In genomic region chr13:45582294-45582693, GRCm38 (mm10) we compare ENCODE assay signal across 12 mouse cellular contexts.
DNase-seq lines count a peak whose midpoint lies in the region; ATAC-seq and TF ChIP-seq lines count a peak whose summit lies in the region.
"Had no signal": no experiment of that assay in that cellular context is flagged by ENCODE, and none has a peak within 500 bp of the region (broad histone marks: within the 10 kb centered on the region; RNA-seq: fewer than 3 reads in every experiment).

No protein-coding gene starts in this region.

- no peak overlapping the region for H3K4me2 ChIP-seq in lung, embryonic 14.5 days
- H3K4me2 ChIP-seq in lung, postnatal 0 days (replicated peaks; ENCODE audit: low read depth, low read length) = no peak overlapping the region
- H3K4me2 ChIP-seq in limb, embryonic 12.5 days = peak overlapping the region; percentile 32

- TF ChIP-seq CTCF in lung, embryonic 14.5 days (IDR thresholded peaks at IDR 0.05; ENCODE audit: low read depth) = no peak
- TF ChIP-seq CTCF in lung, postnatal 0 days (IDR thresholded peaks at IDR 0.05) = no peak

- no peaks in the 10 kb centered on the region for H3K9me3 ChIP-seq in lung, embryonic 14.5 days (ENCODE audit: low read depth, low read length)
- H3K9me3 ChIP-seq in lung, postnatal 0 days (ENCODE audit: low read length) = no peaks in the 10 kb centered on the region
- no peaks in the 10 kb centered on the region for H3K9me3 ChIP-seq in embryonic facial prominence, embryonic 10.5 days
- H3K9me3 ChIP-seq in limb, embryonic 12.5 days = no peaks in the 10 kb centered on the region

- H3K4me3 ChIP-seq in lung, embryonic 14.5 days (ENCODE audit: low read depth, low read length) = no peak overlapping the region
- no peak overlapping the region for H3K4me3 ChIP-seq in lung, postnatal 0 days (ENCODE audit: low read depth, low read length)
- H3K4me3 ChIP-seq in embryonic facial prominence, embryonic 10.5 days = no peak overlapping the region
- H3K4me3 ChIP-seq in limb, embryonic 12.5 days (replicated peaks) = no peak overlapping the region
- H3K4me3 ChIP-seq: heart, adult 2 months had no signal

- no peak for TF ChIP-seq EP300 in lung, postnatal 0 days (IDR thresholded peaks at IDR 0.05)

- no peak overlapping the region for H3K27ac ChIP-seq in lung, embryonic 14.5 days (ENCODE audit: low read depth)
- H3K27ac ChIP-seq in lung, postnatal 0 days (ENCODE audit: low read length) = no peak overlapping the region
- H3K27ac ChIP-seq in embryonic facial prominence, embryonic 10.5 days (replicated peaks) = no peak overlapping the region
- H3K27ac ChIP-seq in limb, embryonic 12.5 days = peak overlapping the region; percentile 53
- H3K27ac ChIP-seq: heart, adult 2 months had no signal

- H3K9ac ChIP-seq in lung, embryonic 14.5 days = no peak overlapping the region
- no peak overlapping the region for H3K9ac ChIP-seq in lung, postnatal 0 days (replicated peaks; ENCODE audit: low read depth)
- H3K9ac ChIP-seq in limb, embryonic 12.5 days (replicated peaks) = no peak overlapping the region

- ATAC-seq in lung, embryonic 14.5 days (ENCODE audit: insufficient read depth) = no peak
- no peak for ATAC-seq in lung, postnatal 0 days
- no peak for ATAC-seq in limb, embryonic 12.5 days (ENCODE audit: insufficient number of reproducible peaks, insufficient read depth, low FRiP score, low TSS enrichment, low read depth)
- ATAC-seq in monocyte, adult 5-6 weeks (replicated peaks; ENCODE audit: insufficient number of reproducible peaks, low FRiP score, low TSS enrichment, poor library complexity, severe bottlenecking) = no peak
- ATAC-seq: forebrain, embryonic 16.5 days; inflammation-experienced regulatory T-cells, adult 6 months had no signal

- H3K4me1 ChIP-seq in lung, embryonic 14.5 days (ENCODE audit: insufficient read depth) = no peaks in the 10 kb centered on the region
- no peaks in the 10 kb centered on the region for H3K4me1 ChIP-seq in lung, postnatal 0 days (ENCODE audit: insufficient read depth, low read depth, low read length)
- H3K4me1 ChIP-seq in embryonic facial prominence, embryonic 10.5 days = peaks cover 12% of the 10 kb centered on the region
- H3K4me1 ChIP-seq in limb, embryonic 12.5 days (replicated peaks) = peaks cover 19% of the 10 kb centered on the region

- no peaks in the 10 kb centered on the region for H3K27me3 ChIP-seq in lung, embryonic 14.5 days (ENCODE audit: insufficient read depth, low read length)
- no peaks in the 10 kb centered on the region for H3K27me3 ChIP-seq in lung, postnatal 0 days (replicated peaks; ENCODE audit: insufficient read depth, low read length)
- no peaks in the 10 kb centered on the region for H3K27me3 ChIP-seq in embryonic facial prominence, embryonic 10.5 days (replicated peaks; ENCODE audit: low read depth, poor library complexity, severe bottlenecking)
- H3K27me3 ChIP-seq in limb, embryonic 12.5 days = no peaks in the 10 kb centered on the region

- DNase-seq in lung, embryonic 14.5 days = peak; percentile 41
- DNase-seq in lung, postnatal 0 days (ENCODE audit: low spot score) = no peak
- DNase-seq in NIH3T3 (ENCODE audit: low read depth) = peak; percentile 58
- peak; percentile 58 for DNase-seq in embryonic facial prominence, embryonic 10.5 days (ENCODE audit: low spot score)
- no peak for DNase-seq in adrenal gland, adult (ENCODE audit: inconsistent age in 2 of 2, low spot score in 1 of 2)
- DNase-seq: cerebellum, postnatal 36 days; heart, adult 2 months; lung, postnatal 10 days had no signal

- H3K36me3 ChIP-seq in lung, embryonic 14.5 days (ENCODE audit: insufficient read depth) = no peaks in the 10 kb centered on the region
- H3K36me3 ChIP-seq in lung, postnatal 0 days (ENCODE audit: insufficient read depth, low read length) = no peaks in the 10 kb centered on the region
- no peaks in the 10 kb centered on the region for H3K36me3 ChIP-seq in embryonic facial prominence, embryonic 10.5 days (replicated peaks)
- no peaks in the 10 kb centered on the region for H3K36me3 ChIP-seq in limb, embryonic 12.5 days

- 50% methylated on average over 12 of the region's 12 CpGs for whole genome bisulfite sequencing in lung, embryonic 14.5 days
- 49% methylated on average over 12 of the region's 12 CpGs for WGBS in lung, postnatal 0 days
- WGBS in embryonic facial prominence, embryonic 10.5 days = 61% methylated on average over 12 of the region's 12 CpGs
- WGBS in limb, embryonic 12.5 days = 29% methylated on average over 12 of the region's 12 CpGs

Comparison
In these comparisons a context has a peak if more than half of its experiments do, and no peak if none do; other contexts are left out.
1. DNase-seq: peak in lung, embryonic 14.5 days (single experiment), NIH3T3 (single experiment) and embryonic facial prominence, embryonic 10.5 days (single experiment); none in lung, postnatal 0 days (single experiment) and adrenal gland, adult (0 of 2).